Mouse (Mus musculus) testis, adult 2 months (tissue): ENCODE measurements around the gene Cltb. TPM values are rescaled to one million over a fixed set of nuclear protein-coding genes. Genes with fewer than 3 reads are reported as not detected.

Experiments
- H3K27ac ChIP-seq: fragments of 200-500 bp; 2 replicates; pipeline ENCODE4 v1.5.1; 2012; ENCODE audit warnings: low read depth, low read length; ENCODE audit not compliant: control insufficient read depth, insufficient read depth
- H3K27me3 ChIP-seq: fragments of 200-500 bp; 2 replicates; pipeline ENCODE4 v1.6.1; 2012; ENCODE audit warnings: mild to moderate bottlenecking, low read length, moderate library complexity; ENCODE audit not compliant: control insufficient read depth, insufficient read depth
- H3K36me3 ChIP-seq: fragments of 200-500 bp; 2 replicates; pipeline ENCODE4 v1.6.1; 2012; ENCODE audit warnings: mild to moderate bottlenecking, low read length; ENCODE audit not compliant: control insufficient read depth, insufficient read depth
- H3K4me1 ChIP-seq: fragments of 200-500 bp; 2 replicates; pipeline ENCODE4 v1.6.1; 2012; ENCODE audit warnings: low read length; ENCODE audit not compliant: control insufficient read depth, insufficient read depth
- H3K4me3 ChIP-seq: fragments of 200-500 bp; 2 replicates; pipeline ENCODE4 v1.5.1; 2012; ENCODE audit warnings: low read depth, mild to moderate bottlenecking, low read length, moderate library complexity, mixed read lengths; ENCODE audit not compliant: control insufficient read depth
- CTCF ChIP-seq: fragments of 200-500 bp; IDR thresholded peaks from 2 replicates; pipeline ENCODE4 v1.5.1; 2012; ENCODE audit warnings: low read depth, mild to moderate bottlenecking, inconsistent platforms, low read length, moderate library complexity; ENCODE audit not compliant: control insufficient read depth, insufficient read depth, insufficient replicate concordance
- POLR2A ChIP-seq: fragments of 200-500 bp; IDR thresholded peaks from 2 replicates; pipeline ENCODE4 v1.6.1; 2012; ENCODE audit warnings: low read depth, mild to moderate bottlenecking, inconsistent platforms, low read length, moderate library complexity; ENCODE audit not compliant: control insufficient read depth
- polyA plus RNA-seq: library from polyadenylated mRNA; depleted of rRNA; stranded (reverse); fragments of >200 nt; gene quantifications from 2 replicates; pipeline ENCODE4 v1.2.3, GENCODE M21; 2012

The Cltb gene
- polyA plus RNA-seq, 1 experiment, result 12.7 TPM

GRCm38 (mm10) chr13:54596107-54596690 is 14.9 kb downstream of the Cltb start:
- no peak overlapping the region for H3K4me3 ChIP-seq
- H3K4me1 ChIP-seq, result no peaks in the 10 kb centered on the region; the same call in 1 of the 2 replicates
- TF ChIP-seq POLR2A, result no peak
- no peak for TF ChIP-seq CTCF
- no peaks in the 10 kb centered on the region for H3K27me3 ChIP-seq
- H3K36me3 ChIP-seq, result no peaks in the 10 kb centered on the region
- no peak overlapping the region for H3K27ac ChIP-seq

- TF ChIP-seq CTCF, result no peak
- no peak overlapping the region for H3K27ac ChIP-seq
- H3K27me3 ChIP-seq, result no peaks in the 10 kb centered on the region
- peaks cover 3% of the 10 kb centered on the region for H3K4me1 ChIP-seq
- no peak overlapping the region for H3K4me3 ChIP-seq
- no peaks in the 10 kb centered on the region for H3K36me3 ChIP-seq
Observed at GRCm38 (mm10) chr13:54593617-54594016, 17.5 kb downstream of the Cltb start.

GRCm38 (mm10) chr13:54591776-54592356 is 19.3 kb downstream of the Cltb start:
- no peaks in the 10 kb centered on the region for H3K36me3 ChIP-seq
- H3K4me1 ChIP-seq, result peaks cover 3% of the 10 kb centered on the region
- H3K27ac ChIP-seq, result no peak overlapping the region
- H3K27me3 ChIP-seq, result no peaks in the 10 kb centered on the region
- H3K4me3 ChIP-seq, result no peak overlapping the region
- TF ChIP-seq CTCF (no peak), POLR2A (no peak)

GRCm38 (mm10) chr13:54589996-54590951 is 20.9 kb downstream of the Cltb start, which contains the start of the genes Nop16 and Higd2a:
Nop16 (minus strand) TSS chr13:54590090.
Higd2a (plus strand) TSS chr13:54590207.
- no peaks in the 10 kb centered on the region for H3K27me3 ChIP-seq
- TF ChIP-seq POLR2A (peak; percentile 73), CTCF (no peak)
- peak within 1 kb of the TSS; percentile 92 for H3K27ac ChIP-seq
- H3K4me3 ChIP-seq, result peak within 1 kb of the TSS; percentile 99
- H3K4me1 ChIP-seq, result peaks cover 3% of the 10 kb centered on the region
- no peaks in the 10 kb centered on the region for H3K36me3 ChIP-seq

- H3K27me3 ChIP-seq, result no peaks in the 10 kb centered on the region
- peak overlapping the region; percentile 99 for H3K4me3 ChIP-seq
- H3K36me3 ChIP-seq, result no peaks in the 10 kb centered on the region; the same call in 1 of the 2 replicates
- H3K27ac ChIP-seq, result peak overlapping the region; percentile 92
- peaks cover 3% of the 10 kb centered on the region for H3K4me1 ChIP-seq
- TF ChIP-seq CTCF (no peak), POLR2A (no peak)
Observed at GRCm38 (mm10) chr13:54589414-54589995, 21.6 kb downstream of the Cltb start.

- Histone ChIP-seq H3K4me1 (peaks cover 3% of the 10 kb centered on the region; the same call in 1 of the 2 replicates), H3K27ac (no peak overlapping the region), H3K27me3 (no peaks in the 10 kb centered on the region), H3K4me3 (no peak overlapping the region), H3K36me3 (no peaks in the 10 kb centered on the region; the same call in 1 of the 2 replicates)
- TF ChIP-seq CTCF (no peak), POLR2A (no peak)
Observed at GRCm38 (mm10) chr13:54585831-54586230, 25.3 kb downstream of the Cltb start.

GRCm38 (mm10) chr13:54582860-54583259 is 28.3 kb downstream of the Cltb start:
- Histone ChIP-seq H3K4me1 (0 out of 2 replicates have a peak, but pooled peaks cover 6% of the 10 kb centered on the region), H3K36me3 (no peaks in the 10 kb centered on the region; the same call in 1 of the 2 replicates), H3K27ac (no peak overlapping the region), H3K27me3 (no peaks in the 10 kb centered on the region), H3K4me3 (no peak overlapping the region)
- TF ChIP-seq POLR2A (no peak), CTCF (no peak)
